1 mouse cellular context compared by ENCODE assay signal in the genomic region with DNA sequence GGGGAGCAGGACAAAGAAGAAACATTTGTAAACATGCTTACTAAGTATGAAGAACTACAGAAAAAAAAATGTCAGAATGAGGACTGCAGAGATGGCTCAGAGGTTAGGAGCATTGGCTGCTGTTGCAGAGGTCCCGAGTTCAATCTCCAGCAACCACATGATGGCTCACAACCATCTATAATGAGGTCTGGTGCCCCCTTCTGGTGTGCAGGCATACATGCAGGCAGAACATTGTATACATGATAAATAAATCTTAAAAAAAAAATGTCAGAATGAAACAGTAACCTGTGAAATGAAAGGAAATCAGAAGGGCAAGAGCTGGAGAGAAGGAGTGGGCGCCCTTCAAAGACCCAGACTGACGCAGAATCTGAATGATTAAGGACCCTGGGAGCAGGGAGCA.
A peak's percentile ranks its signal among the peaks of the same experiment; 100 is the strongest.
TF ChIP-seq lines count a peak whose summit lies in the region.

No protein-coding gene starts in this region.

TF ChIP-seq in MEL, 35 proteins besides CTCF, POLR2A, EP300 and RAD21:
- TF ChIP-seq TCF12 (IDR thresholded peaks at IDR 0.05; ENCODE audit: low read depth, low read length) (no peak), ZNF384 (IDR thresholded peaks at IDR 0.05; ENCODE audit: low read depth, low read length) (peak; percentile 80), E2F4 (IDR thresholded peaks at IDR 0.05; ENCODE audit: borderline replicate concordance, low read depth, low read length) (no peak), ZKSCAN1 (IDR thresholded peaks at IDR 0.05; ENCODE audit: low read depth, low read length) (0 out of 2 replicates have a peak, but pooled peaks have one; percentile 23), HCFC1 (IDR thresholded peaks at IDR 0.05; ENCODE audit: low read depth, low read length) (0 out of 2 replicates have a peak, but pooled peaks have one; percentile 30), ZC3H11A (IDR thresholded peaks at IDR 0.05; ENCODE audit: low read depth, low read length) (no peak), GABPA (IDR thresholded peaks at IDR 0.05; ENCODE audit: low read depth, low read length) (no peak), TBP (IDR thresholded peaks at IDR 0.05; ENCODE audit: low read depth, low read length) (peak; percentile 15; the same call in 1 of the 2 replicates), SMC3 (IDR thresholded peaks at IDR 0.05; ENCODE audit: low read depth, low read length) (no peak), NRF1 (IDR thresholded peaks at IDR 0.05; ENCODE audit: insufficient read depth, low read depth, low read length, poor library complexity, severe bottlenecking) (no peak), CHD1 (IDR thresholded peaks at IDR 0.05; ENCODE audit: low read depth, low read length) (no peak), POLR2AphosphoS5 (IDR thresholded peaks at IDR 0.05; ENCODE audit: borderline replicate concordance, low read depth, low read length) (no peak)
